Mouse (Mus musculus): Measurements from ENCODE around the gene Polr2g. TPM values are rescaled to one million over a fixed set of nuclear protein-coding genes. Genes with fewer than 3 reads are reported as not detected.

The Polr2g gene
- total and polyA plus RNA-seq, 2 experiments from 2014 or later, result 89.3 to 193 TPM

- Histone ChIP-seq H3K36me3 (ENCODE audit: insufficient read depth) (peaks cover 24% of the 10 kb centered on the region), H3K4me2 (ENCODE audit: low read depth) (peak within 1 kb of the TSS; percentile 90), H3K27me3 (ENCODE audit: insufficient read depth, low read length) (no peaks in the 10 kb centered on the region), H3K9ac (peak within 1 kb of the TSS; percentile 86), H3K4me3 (ENCODE audit: low read depth, low read length) (peak within 1 kb of the TSS; percentile 58), H3K27ac (ENCODE audit: low read depth, low read length) (peak within 1 kb of the TSS; percentile 93), H3K4me1 (ENCODE audit: insufficient read depth) (peaks cover 21% of the 10 kb centered on the region), H3K9me3 (ENCODE audit: low read length) (no peaks in the 10 kb centered on the region)
- WGBS, result under 1% methylated on average over 65 of the region's 68 CpGs
- peak; percentile 20; the same call in 1 of the 2 replicates for TF ChIP-seq CTCF (IDR thresholded peaks at IDR 0.05; ENCODE audit: low read depth)
- DNase-seq, result peak; percentile 97
- peak; percentile 95 for ATAC-seq
These were observed 24.1 kb downstream of the Polr2g start, which contains the start of gene Tmem179b for GRCm38 (mm10) chr19:8774086-8774835. Tmem179b (minus strand) TSS chr19:8774467.

- DNase-seq, result no peak
- no peak overlapping the region for H3K9ac ChIP-seq
- peak overlapping the region; percentile 90 for H3K4me2 ChIP-seq (ENCODE audit: low read depth)
- peaks cover 21% of the 10 kb centered on the region for H3K4me1 ChIP-seq (ENCODE audit: insufficient read depth)
- no peak for TF ChIP-seq CTCF (IDR thresholded peaks at IDR 0.05; ENCODE audit: low read depth)
- H3K9me3 ChIP-seq (ENCODE audit: low read length), result no peaks in the 10 kb centered on the region
- no peak for ATAC-seq
- peaks cover 28% of the 10 kb centered on the region for H3K36me3 ChIP-seq (ENCODE audit: insufficient read depth)
- H3K27ac ChIP-seq (ENCODE audit: low read depth, low read length), result no peak overlapping the region
- no peaks in the 10 kb centered on the region for H3K27me3 ChIP-seq (ENCODE audit: insufficient read depth, low read length)
- WGBS, result 62% methylated on average over 6 of the region's 6 CpGs
- peak overlapping the region; percentile 58; the same call in 1 of the 2 replicates for H3K4me3 ChIP-seq (ENCODE audit: low read depth, low read length)
These were observed 25.0 kb downstream of the Polr2g start for GRCm38 (mm10) chr19:8773409-8773808.

GRCm38 (mm10) chr19:8772996-8773395 lies 25.4 kb downstream of the Polr2g start:
- H3K4me2 ChIP-seq (ENCODE audit: low read depth), result no peak overlapping the region
- no peak overlapping the region for H3K4me3 ChIP-seq (ENCODE audit: low read depth, low read length)
- no peaks in the 10 kb centered on the region for H3K9me3 ChIP-seq (ENCODE audit: low read length)
- DNase-seq, result no peak
- TF ChIP-seq CTCF (IDR thresholded peaks at IDR 0.05; ENCODE audit: low read depth), result no peak
- peaks cover 21% of the 10 kb centered on the region for H3K4me1 ChIP-seq (ENCODE audit: insufficient read depth)
- H3K27ac ChIP-seq (ENCODE audit: low read depth, low read length), result no peak overlapping the region
- H3K36me3 ChIP-seq (ENCODE audit: insufficient read depth), result peaks cover 28% of the 10 kb centered on the region
- no peak overlapping the region for H3K9ac ChIP-seq
- H3K27me3 ChIP-seq (ENCODE audit: insufficient read depth, low read length), result no peaks in the 10 kb centered on the region
- WGBS, result 87% methylated on average over 5 of the region's 5 CpGs
- ATAC-seq, result no peak

- H3K27ac ChIP-seq (ENCODE audit: low read depth, low read length), result peak within 1 kb of the TSS; percentile 94
- peak within 1 kb of the TSS; percentile 97 for H3K9ac ChIP-seq
- 18% methylated on average over 29 of the region's 29 CpGs for WGBS
- peak; percentile 89 for DNase-seq
- H3K4me3 ChIP-seq (ENCODE audit: low read depth, low read length), result peak within 1 kb of the TSS; percentile 74
- no peaks in the 10 kb centered on the region for H3K27me3 ChIP-seq (ENCODE audit: insufficient read depth, low read length)
- H3K36me3 ChIP-seq (ENCODE audit: insufficient read depth), result peaks cover 48% of the 10 kb centered on the region
- peak within 1 kb of the TSS; percentile 62 for H3K4me2 ChIP-seq (ENCODE audit: low read depth)
- ATAC-seq, result peak; percentile 67
- TF ChIP-seq CTCF (IDR thresholded peaks at IDR 0.05; ENCODE audit: low read depth), result peak; percentile 57
- H3K4me1 ChIP-seq (ENCODE audit: insufficient read depth), result peaks cover 21% of the 10 kb centered on the region
- no peaks in the 10 kb centered on the region for H3K9me3 ChIP-seq (ENCODE audit: low read length)
These were observed 27.7 kb downstream of the Polr2g start, which contains the start of gene Tmem223 for GRCm38 (mm10) chr19:8770567-8771270. Tmem223 (plus strand) TSS chr19:8770996.

- Histone ChIP-seq H3K27me3 (ENCODE audit: insufficient read depth, low read length) (no peaks in the 10 kb centered on the region), H3K27ac (ENCODE audit: low read depth, low read length) (no peak overlapping the region), H3K4me3 (ENCODE audit: low read depth, low read length) (no peak overlapping the region), H3K4me2 (ENCODE audit: low read depth) (no peak overlapping the region), H3K9ac (no peak overlapping the region), H3K36me3 (ENCODE audit: insufficient read depth) (peaks cover 80% of the 10 kb centered on the region), H3K9me3 (ENCODE audit: low read length) (0 out of 2 replicates have a peak, but pooled peaks cover 5% of the 10 kb centered on the region), H3K4me1 (ENCODE audit: insufficient read depth) (peaks cover 4% of the 10 kb centered on the region; the same call in 1 of the 2 replicates)
- TF ChIP-seq CTCF (IDR thresholded peaks at IDR 0.05; ENCODE audit: low read depth), result no peak
- WGBS, result 99% methylated on average over 9 of the region's 9 CpGs
- no peak for DNase-seq
- no peak for ATAC-seq
These were observed 32.8 kb downstream of the Polr2g start for GRCm38 (mm10) chr19:8765562-8765961.

GRCm38 (mm10) chr19:8763276-8763675 lies 35.1 kb downstream of the Polr2g start:
- DNase-seq (no peak), ATAC-seq (no peak)
- Histone ChIP-seq H3K36me3 (ENCODE audit: insufficient read depth) (peaks cover 63% of the 10 kb centered on the region), H3K9ac (no peak overlapping the region), H3K4me3 (ENCODE audit: low read depth, low read length) (no peak overlapping the region), H3K4me2 (ENCODE audit: low read depth) (no peak overlapping the region), H3K9me3 (ENCODE audit: low read length) (0 out of 2 replicates have a peak, but pooled peaks cover 5% of the 10 kb centered on the region), H3K4me1 (ENCODE audit: insufficient read depth) (peaks cover 6% of the 10 kb centered on the region), H3K27ac (ENCODE audit: low read depth, low read length) (no peak overlapping the region), H3K27me3 (ENCODE audit: insufficient read depth, low read length) (no peaks in the 10 kb centered on the region)
- TF ChIP-seq CTCF (IDR thresholded peaks at IDR 0.05; ENCODE audit: low read depth), result no peak
- WGBS, result 91% methylated on average over 4 of the region's 4 CpGs

All from forebrain, postnatal 0 days (tissue).